Mouse (Mus musculus) adrenal gland, postnatal 4 days (tissue): ENCODE data around the gene Usp37. TPM values are rescaled to one million over a fixed set of nuclear protein-coding genes. Genes with fewer than 3 reads are reported as not detected.
"Not testable (repeated sequence)": the region's sequence is repeated elsewhere in the genome, so short reads cannot be mapped to it uniquely, and the experiment has no call there.

ENCODE experiments used
- DNase-seq, 2 experiments: peaks; one replicate each; pipeline ENCODE4 v3.0.0; 2021 to 2022; ENCODE audit warnings: low spot score in 2 of 2, mixed read lengths in 2 of 2
- total RNA-seq, 2 experiments: library from RNA; stranded (reverse); gene quantifications; 2 replicates each; pipeline ENCODE4 v1.2.3; 2021

Gene Usp37
- total RNA-seq, 2 experiments from 2014 or later = 28.4 to 31.1 TPM

DNA sequence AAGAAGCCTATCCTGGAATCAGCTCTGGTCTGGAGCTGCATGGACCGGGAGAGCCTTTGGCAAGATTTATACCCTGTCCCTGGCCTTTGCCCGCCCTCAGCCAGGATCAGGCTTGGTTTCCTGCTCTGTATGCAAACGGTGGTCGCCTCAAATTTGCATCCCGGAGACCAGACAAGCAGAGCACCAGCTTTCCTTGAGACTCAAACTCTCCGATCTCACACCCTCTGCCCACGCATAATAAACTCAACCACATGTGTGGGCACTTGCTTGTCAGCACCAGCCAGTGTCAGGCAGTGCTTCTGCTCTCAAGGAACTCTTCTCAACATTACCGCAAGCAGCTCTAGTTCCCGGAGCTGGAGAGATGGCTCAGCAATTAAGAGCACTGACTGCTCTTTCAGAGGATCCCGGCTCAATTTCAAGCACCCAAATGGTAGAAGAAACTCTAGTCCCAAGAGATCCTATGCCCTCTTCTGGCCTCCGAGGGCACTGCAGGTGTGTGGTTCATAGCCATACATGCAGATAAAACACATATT, 146.1 kb downstream of the Usp37 start:
- DNase-seq = no peak

DNA sequence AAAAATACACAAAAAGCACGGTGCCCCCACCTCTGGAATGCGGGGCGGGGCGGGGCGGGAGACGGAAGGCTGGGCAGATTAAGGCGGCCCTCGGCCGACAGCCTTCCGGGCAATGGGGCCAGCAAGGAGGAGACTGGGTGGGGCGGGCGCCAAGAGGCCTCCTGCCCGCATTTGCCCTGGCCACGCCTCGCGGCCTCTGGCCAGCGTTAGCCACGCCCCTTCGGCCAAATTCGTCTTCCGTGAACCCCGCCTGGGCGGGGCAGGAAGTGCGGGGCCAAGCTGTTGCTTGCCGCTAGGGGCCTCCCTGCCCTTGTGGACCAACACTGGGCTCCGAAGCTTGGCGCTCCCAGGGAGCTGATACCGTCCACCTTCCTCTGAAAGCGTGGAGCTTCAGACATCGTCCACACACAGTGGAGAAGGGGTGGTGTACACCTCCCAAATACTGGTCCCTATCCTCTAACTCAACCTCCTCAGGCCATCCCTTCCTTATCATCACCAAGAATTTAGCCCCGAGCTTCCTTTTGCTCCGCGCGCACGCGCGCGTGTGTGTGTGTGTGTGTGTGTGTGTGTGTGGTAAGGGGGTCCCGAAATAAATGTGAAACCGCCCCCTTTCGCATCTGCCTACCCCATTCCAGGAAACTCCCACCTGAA, 146.7 kb downstream of the Usp37 start:
- peak; percentile 98 to 99 for DNase-seq

DNA sequence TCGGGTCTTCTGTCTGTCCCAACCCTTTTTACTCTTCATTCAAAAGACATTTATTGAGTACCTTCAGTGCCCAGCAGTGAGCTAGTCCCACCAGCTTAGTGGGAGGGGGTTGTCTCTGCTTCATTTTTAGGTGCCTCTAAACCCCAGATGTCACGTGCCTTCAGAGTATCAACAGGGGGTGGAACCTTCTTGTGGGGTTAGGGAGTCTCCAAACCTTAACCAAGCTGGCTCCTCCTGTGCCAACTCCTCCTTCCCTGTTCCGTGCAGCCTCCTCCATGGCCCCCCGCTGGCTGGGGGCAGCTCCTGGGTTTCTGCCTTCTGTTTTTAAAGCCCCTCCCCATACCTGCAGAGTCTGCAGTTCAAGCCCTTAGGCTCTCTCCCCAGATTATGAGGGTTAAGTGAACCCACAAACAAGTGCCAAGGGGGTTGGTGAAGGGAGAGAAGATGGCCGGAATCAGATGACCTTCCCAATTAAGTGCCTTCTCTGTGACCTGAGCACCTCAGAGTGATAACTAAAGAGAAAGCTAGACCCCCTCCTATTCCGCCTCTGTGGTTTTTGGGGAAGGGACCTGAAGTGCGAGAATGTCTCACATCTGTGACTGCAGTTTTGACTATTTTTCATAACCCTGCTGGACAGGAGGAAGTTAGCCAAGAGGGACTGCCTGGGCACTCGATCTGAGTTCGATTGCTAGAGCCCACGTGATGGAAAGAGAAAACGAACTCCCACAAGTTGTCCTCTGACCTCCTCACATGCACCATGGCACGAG, 147.4 kb downstream of the Usp37 start:
- DNase-seq = not testable (repeated sequence)

DNA sequence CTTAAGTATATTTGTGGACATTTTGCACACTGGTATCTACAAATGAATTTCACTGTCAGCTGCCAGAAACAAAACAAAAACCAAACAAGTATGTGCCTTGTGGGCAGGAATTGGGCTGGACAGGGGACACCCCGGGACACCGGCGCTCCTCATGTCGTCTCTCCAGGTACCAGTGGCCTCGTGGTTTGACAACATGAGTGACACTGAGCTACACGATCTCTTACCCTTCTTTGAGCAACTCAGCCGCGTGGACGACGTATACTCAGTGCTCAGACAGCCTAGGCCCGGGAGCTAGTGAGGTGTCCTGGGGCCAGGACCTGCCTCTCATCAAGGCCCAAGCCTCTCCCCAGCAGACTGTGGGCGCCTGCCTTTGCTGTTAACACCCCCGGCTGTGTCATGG, 148.8 kb downstream of the Usp37 start:
- no peak for DNase-seq

DNA sequence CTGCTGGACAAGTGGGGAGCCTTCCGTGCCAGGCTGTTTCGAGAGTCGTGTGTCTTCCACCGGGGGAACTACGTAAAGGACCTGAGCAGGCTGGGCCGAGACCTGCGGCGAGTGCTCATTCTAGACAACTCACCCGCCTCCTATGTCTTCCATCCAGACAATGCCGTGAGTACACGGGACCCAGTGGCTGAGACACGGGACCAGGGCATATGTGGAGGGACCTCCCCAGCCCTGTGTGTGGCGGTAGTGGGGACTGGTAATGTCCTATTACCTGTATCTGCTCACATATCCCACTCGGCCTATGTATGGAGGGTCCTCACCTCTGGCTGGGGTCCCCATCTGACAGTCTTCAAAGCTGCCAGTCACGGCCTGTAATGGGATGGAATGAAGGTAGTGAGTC, 149.2 kb downstream of the Usp37 start:
- no peak for DNase-seq

DNA sequence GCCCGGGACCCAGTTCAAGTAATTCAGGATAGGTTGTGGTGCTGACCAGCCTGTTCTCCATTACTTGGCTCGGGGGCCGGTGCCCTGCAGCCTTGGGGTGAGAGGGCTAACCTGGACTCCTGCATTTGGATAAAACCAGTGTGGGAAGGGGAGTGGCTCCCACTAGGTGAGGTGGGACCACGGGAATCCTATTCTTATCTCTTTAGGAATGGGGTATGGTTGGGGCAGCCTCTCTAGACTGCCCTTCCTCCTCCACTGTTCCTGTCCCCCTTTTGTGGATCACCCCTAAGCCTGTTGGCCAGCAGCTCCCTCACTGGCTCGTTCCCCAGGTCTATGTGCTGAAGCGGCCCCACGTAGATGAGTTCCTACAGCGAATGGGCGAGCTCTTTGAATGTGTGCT, 149.8 kb downstream of the Usp37 start:
- no peak for DNase-seq

DNA sequence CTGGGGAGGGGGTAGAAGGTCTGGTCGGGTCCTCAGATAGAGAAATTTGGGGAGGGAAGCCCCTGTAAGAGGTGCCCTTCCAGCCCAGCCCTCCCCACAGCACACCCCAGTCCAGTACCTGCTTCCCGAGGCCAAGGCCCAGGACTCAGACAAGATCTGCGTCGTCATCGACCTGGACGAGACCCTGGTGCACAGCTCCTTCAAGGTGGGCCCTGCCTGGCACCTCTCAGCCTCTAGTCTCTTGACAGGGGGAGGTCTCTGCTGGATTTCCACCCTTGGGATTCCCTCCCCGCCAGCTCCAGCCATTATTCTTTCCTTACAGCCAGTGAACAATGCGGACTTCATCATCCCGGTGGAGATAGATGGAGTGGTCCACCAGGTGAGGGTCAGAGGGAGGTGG, 150.4 kb downstream of the Usp37 start:
- no peak for DNase-seq

DNA sequence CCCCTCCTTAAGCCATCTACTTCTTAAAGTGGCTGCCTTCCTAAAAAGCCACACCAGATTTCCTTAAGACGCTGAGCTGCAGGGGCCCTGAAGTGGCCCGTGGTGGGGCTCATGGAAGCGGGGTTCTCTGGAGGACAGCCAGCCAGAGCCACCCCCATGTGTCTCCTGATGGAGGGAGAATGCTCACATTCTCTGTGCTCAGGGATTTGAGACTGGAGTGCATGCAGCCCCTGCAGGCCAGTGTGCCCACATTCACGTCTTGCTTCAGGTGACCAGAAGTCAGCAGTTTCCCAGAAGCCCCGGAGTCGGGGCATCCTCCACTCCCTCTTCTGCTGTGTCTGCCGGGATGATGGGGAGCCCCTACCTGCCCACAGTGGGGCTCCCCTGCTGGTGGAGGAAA, 151.1 kb downstream of the Usp37 start:
- DNase-seq = no peak

DNA sequence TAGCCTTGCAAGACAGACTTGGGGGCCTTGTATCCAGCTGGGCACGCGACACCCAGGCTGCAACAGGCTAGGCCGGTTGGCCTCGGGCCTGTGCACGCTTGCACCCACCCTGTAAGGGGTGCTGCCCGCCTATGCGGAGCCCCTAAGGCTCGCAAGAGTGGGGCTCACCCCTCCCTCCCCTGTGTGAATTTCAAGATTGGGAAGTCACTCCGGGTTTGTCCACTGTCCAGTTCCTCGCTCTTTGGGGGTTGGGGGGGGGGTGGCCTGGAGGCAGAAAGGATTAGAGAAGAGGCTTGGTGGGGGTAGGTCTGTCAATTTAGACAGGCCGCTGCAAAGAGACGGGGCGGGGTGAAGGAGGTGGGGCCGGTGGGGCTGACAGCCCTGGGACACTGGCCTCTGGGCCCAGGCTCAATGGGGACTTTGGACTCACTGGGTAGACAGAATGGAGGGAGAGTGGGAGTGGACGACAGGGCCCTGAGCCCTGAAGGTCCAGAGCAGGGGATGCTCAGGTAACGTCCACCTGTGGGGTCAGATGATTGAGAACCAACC, 151.6 kb downstream of the Usp37 start:
- no peak for DNase-seq

DNA sequence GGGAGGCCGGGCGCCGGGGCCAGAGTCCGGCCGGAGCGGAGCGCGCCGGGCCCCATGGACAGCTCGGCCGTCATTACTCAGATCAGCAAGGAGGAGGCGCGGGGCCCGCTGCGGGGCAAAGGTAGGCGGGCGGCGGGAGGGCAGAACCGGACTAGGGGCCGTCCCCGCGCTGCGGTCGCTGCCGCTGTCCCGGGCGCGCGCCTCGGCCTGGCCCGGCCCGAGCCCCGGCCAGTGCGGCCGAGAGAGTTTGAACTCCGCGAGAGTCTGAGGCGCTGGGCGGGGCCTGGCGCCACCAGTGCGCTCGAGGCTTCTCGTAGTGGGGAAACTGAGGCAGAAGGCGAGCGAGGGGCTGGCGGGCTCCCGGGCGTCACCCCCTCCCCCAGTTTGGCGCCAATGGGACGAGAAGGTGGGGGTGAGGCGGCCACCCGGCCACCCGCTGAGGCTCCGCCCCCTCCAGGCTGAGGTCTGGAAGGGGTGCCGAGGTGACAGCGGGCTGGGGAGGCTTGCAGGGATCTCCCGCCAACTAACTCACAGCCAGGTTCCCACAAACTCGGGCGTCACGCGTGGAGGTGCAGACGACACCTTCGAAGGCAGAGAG, 152.1 kb downstream of the Usp37 start:
- peak; percentile 47 to 62 for DNase-seq

DNA sequence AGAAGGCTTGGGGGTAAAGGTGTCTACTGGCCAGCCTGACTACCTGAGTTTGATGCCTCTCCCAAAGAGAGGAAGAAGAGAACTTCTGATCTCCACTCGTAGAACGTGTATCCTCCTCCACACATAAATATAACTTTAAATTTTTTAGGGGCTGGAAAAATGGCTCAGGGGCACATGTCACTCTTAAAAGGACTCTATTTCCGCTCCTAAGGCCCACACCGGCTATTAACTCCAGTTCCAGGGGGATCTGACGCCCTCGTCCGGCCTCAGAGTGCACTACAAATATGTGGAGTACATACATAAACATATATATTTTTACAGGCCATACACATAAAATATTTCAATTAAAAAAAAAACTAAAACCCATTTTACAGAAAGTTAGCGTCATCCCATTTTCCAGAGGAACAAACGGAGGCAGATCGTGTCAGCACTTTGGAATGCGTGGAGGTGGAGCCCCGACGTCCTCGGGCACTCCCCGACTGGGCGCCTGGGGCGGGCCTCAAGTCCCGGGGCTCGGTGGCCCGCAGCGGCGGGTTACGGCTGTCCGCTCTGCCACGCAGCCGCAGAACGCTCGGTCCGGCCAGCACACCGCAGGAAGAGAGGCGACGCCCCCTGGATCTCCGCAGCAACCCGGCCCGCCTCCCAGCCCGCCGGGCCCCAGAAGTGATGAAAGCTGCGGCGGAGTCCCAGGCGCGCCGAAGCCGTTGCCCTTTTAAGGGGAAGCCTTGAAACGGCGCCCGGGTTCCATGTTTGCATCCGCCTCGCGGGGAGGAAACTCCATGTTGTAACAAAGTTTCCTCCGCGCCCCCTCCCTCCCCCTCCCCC, 152.9 kb downstream of the Usp37 start, which contains the start of gene Ctdsp1:
Ctdsp1 (plus strand) TSS at position 586 of the 825 bp plus-strand sequence.
- peak; percentile 92 to 94 for DNase-seq

DNA sequence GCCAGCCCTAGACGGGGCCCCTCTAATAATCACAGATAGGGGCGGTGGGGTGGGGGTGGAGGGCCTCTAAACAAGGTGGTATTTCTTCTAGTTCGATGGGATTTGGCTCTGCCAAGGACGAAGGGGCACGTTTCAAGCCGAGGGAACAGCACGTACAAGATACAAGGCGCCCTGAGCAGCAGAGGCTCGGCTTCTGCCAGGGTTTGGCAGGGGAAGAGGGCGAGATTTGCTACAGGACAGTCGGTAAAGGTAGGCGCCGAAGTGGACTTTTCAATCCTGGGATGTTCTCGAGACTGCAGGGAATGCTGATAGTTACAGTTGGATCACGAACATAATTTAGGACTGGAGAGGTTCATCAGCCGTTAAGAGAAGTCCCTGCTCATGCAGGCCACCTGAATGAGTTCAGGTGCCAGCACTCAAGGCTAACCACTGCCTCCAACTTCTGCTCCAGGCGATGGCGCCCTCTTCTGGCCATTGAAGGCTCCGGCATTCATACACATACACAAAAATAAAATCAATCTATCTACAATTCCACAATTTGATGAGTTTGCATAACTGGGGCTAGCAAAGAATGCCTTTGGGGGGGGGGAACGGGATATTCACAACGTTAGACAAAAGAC, 153.7 kb downstream of the Usp37 start:
- DNase-seq = no peak

DNA sequence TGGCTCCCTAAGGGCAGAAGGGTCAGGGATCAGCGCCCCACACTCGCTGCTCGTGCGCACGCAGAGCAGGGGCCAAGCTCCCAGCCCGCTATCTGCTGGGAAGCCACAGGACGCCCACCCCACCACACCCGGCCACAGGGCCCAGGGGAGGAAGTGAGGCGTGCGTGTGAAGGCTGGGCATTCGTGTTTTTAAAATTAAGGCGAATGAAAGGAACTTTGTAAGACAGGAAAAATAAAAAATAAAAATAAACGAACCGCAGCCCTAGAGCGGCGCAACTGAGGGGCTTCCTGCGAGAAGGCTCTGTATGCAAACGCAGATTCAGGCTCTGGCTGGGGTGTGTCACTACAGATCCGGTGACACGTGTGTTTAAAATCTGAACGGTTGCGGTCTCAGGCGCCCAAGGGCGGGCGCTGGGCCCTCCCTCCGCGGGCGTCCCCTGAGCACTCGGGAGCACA, 154.2 kb downstream of the Usp37 start:
- no peak for DNase-seq

DNA sequence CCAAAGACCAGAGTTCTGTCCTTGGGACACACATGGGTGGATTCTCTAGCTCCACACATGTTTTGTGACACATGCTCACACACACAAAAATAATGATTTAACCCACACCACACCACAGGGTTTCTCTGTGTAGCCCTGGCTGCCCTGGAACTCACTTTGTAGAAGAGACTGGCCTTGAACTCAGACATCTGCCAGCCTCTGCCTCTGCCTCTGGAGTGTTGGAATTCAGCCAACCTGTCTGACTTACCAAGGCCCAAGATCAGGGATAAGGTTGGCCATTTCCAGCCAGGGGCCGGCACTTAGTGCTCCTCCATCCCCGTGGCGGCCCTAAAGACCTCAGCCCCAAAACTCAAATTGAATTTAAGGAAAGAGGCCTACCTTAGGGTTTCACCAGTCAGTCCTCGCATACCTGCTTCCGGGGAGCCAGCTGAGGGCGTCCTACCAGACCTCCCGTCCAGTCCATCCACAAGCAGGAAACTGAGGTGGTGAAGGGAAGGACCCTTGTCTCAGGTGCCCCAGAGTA, 155.6 kb downstream of the Usp37 start:
- DNase-seq = no peak

DNA sequence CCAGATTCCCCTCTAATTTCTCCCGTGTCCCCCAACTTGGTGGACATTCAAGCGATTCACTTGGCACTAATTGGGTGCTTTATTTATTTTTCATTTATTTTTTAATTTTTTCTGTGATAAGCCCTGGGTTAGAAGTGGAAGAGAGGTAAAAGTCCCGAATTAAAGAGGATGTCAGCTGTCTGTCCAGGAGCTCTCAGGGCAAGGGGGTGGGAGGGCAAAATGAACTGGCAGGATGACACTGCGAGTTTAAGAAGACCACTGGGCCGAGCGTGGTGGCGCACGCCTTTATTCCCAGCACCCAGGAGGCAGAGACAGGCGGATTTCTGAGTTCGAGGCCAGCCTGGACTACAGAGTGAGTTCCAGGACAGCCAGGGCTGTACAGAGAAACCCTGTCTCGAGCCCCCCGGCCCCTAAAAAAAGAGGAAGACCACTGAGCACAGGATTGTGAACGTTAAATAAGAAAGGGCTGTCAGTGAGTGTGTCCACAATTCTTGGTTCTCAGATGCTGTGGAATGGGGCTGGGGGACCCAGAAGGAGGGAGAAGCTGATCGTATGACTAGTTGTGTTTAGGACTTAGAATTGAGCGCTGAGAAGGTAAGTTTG, 156.6 kb downstream of the Usp37 start:
- DNase-seq = no peak

DNA sequence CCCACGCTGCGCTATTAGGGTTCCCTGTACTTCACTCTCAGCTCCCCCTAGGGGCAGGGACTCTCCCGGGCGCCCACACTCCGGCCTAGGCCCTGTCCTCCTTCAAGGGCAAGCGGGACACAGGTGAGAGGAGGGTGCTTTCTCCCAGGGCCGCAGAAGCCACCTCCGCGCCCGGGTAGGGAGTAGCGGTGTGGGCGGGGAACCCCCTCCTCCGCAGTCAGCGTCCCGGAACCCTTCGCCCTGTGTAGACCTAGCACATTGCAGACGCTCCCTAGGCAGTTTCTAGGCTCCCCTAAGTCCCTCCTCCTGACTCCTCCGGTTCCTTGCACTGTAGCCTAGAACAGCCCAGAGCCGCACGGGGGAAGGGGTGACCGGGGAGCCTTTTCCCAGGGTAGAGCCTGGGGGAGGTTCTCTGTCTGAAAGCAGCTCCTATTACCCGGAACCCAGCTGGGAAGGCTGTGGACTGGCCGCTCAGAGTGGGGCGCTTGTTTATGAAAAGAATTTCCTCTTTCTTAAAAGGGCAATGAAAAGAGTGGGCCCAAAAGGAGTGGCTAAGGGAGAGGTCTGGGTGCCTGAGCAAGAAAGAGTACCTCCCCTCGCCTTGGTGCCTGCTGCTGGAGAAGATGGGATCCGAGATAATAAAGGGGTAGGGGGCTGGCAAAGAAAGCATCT, 157.2 kb downstream of the Usp37 start:
- peak; percentile 87 to 92 for DNase-seq

DNA sequence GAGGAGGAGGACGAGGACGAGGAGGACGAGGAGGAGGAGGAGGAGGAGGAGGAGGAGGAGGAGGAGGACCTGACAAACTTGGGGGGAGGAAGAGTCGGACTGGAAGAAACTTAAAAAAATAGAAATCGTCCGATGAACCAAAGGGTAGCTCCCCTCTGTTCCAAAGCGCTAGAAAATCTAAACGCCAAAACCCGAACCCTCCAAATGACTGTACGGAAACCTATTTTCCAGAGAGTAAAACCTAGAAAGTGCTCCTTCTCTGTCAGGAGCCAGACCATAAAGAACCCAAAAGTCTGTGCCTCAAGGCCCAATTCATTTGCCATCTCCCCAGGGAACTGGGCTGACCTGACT, 157.7 kb downstream of the Usp37 start:
- no peak for DNase-seq

DNA sequence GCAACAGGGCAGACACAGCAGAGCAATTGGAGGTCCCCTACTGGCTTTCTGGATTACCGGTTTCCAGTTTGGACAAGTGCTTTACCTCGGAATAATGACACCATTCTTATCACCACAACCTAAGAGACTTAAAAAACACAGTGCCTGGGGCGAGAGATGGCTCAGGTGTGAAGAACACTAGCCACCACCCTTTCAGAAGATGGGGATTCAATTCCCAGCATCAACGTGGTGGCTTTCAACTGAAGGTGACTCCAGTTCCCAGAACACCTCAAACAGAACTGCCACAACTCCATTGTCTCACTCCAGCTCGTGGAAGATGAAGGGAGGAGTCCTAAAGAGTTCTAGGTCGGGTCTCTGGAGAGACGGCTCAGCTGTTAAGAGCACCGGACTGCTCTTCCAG, 158.6 kb downstream of the Usp37 start:
- no peak for DNase-seq
